Mouse (Mus musculus) cortical plate, adult 2 months (tissue): ENCODE data around the gene Cilp.

Source experiments
- CTCF ChIP-seq: fragments of 200-500 bp; IDR thresholded peaks from 2 replicates; pipeline ENCODE4 v1.5.1; 2011; ENCODE audit warnings: mild to moderate bottlenecking, control low read depth, low read length; ENCODE audit not compliant: insufficient read depth; ENCODE audit errors: extremely low read depth
- POLR2A ChIP-seq: fragments of 200-500 bp; IDR thresholded peaks from 2 replicates; pipeline ENCODE4 v1.6.1; 2011; ENCODE audit warnings: mild to moderate bottlenecking, low read length, control low read depth; ENCODE audit not compliant: insufficient read depth; ENCODE audit errors: extremely low read depth

DNA sequence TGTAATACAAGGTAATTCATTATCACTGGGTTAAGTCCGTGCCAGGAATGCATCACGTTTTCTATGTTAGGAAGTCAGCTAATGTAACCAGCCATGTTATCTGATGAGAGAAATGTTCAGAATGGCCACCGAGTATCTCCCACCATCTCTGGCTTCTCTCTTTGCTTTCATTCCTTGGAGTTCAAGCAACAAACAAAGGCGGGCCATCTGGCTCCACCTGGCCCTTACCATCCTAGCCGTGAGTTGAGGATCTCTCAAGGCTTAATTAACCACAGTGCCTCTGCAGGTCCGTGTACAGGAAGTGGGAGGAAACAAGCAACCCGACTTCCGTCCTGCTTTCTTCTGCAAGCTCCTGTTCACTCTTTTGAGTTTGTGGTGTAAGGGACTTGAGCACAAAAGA lies 48.0 kb upstream of the Cilp start:
- TF ChIP-seq POLR2A = no peak
- no peak for TF ChIP-seq CTCF
